Mouse (Mus musculus): ENCODE measurements at regions not wholly inside any gene's neighbourhood (a gene's known extent, or its start where the extent isn't known, plus 50 kb on each side); places are given as distances from the start of the nearest gene placed in this dataset.

DNA sequence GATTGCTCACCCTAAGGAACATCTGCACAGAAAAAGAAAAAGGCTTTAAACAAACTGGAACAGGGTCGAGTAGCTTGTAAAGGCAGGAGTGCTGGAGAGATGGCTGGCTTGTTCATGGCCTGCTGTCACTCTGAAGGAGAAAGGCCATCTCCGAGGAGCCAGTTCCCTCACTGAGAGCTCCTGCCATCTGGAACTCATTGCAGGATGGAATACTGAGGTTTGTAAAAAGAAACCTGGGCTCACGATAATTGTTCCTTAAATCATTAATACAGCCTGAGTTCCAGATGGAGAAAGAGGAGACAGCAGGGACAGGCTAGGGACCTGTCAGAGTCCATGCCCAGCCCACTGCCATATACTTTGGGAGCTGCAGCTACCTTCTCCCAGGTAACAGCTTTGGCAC lies 100.8 kb upstream of the Gm12830 start:
- no peak for TF ChIP-seq CTCF (IDR thresholded peaks at IDR 0.05; ENCODE audit: low read depth, low read length)
- TF ChIP-seq POLR2AphosphoS5 (IDR thresholded peaks at IDR 0.05; ENCODE audit: insufficient replicate concordance, low read depth, low read length) = no peak
- TF ChIP-seq GATA1 (IDR thresholded peaks at IDR 0.05; ENCODE audit: borderline replicate concordance, low read length) = no peak
- TF ChIP-seq GATA2 (IDR thresholded peaks at IDR 0.05; ENCODE audit: borderline replicate concordance, low read depth, low read length) = no peak

All from G1E (cell line).